Mouse (Mus musculus) stomach, embryonic 15.5 days (tissue): ENCODE results near the gene Rps11. TPM values are rescaled to one million over a fixed set of nuclear protein-coding genes. Genes with fewer than 3 reads are reported as not detected.
"Not testable (repeated sequence)": the region's sequence is repeated elsewhere in the genome, so short reads cannot be mapped to it uniquely, and the experiment has no call there.

Experiments used
- ATAC-seq: fragments of 200-750 bp; cut with Nextera tagmentation; 2 replicates; pipeline ENCODE4 v1.8.0; 2017; ENCODE audit warnings: low read depth, moderate number of reproducible peaks, moderate TSS enrichment; ENCODE audit not compliant: insufficient read depth, low FRiP score
- H3K27ac ChIP-seq: fragments of 300-500 bp; sonication (generic); 2 replicates; pipeline ENCODE4 v1.5.1; 2015; ENCODE audit warnings: mild to moderate bottlenecking, inconsistent platforms
- H3K27me3 ChIP-seq: fragments of 300-500 bp; sonication (generic); replicated peaks from 2 replicates; pipeline ENCODE4 v1.6.1; 2015; ENCODE audit warnings: inconsistent platforms
- H3K36me3 ChIP-seq: fragments of 300-500 bp; sonication (generic); 2 replicates; pipeline ENCODE4 v1.6.1; 2015; ENCODE audit warnings: inconsistent platforms
- H3K4me1 ChIP-seq: fragments of 300-500 bp; sonication (generic); 2 replicates; pipeline ENCODE4 v1.6.1; 2015; ENCODE audit warnings: inconsistent platforms
- H3K4me2 ChIP-seq: fragments of 300-500 bp; sonication (generic); 2 replicates; pipeline ENCODE4 v1.6.1; 2015; ENCODE audit warnings: mild to moderate bottlenecking, inconsistent platforms
- H3K4me3 ChIP-seq: fragments of 300-500 bp; sonication (generic); replicated peaks from 2 replicates; pipeline ENCODE4 v1.5.1; 2015; ENCODE audit warnings: inconsistent platforms
- H3K9ac ChIP-seq: fragments of 300-500 bp; sonication (generic); 2 replicates; pipeline ENCODE4 v1.6.1; 2015; ENCODE audit warnings: inconsistent platforms
- H3K9me3 ChIP-seq: fragments of 300-500 bp; sonication (generic); 2 replicates; pipeline ENCODE4 v1.6.1; 2016; ENCODE audit warnings: inconsistent platforms
- WGBS: fragments of 180-500 bp; shearing (Covaris S2); methylation state at CpG from one replicate; pipeline ENCODE4 v1.1.7; 2015; 5-methylcytosine and 5-hydroxymethylcytosine counted together
- polyA plus RNA-seq: library from polyadenylated mRNA; unstranded; fragments of >200 nt; fragmentation: Nextera tagmentation; extraction: Ambion mirVana; gene quantifications from 2 replicates; pipeline ENCODE4 v1.2.1, GENCODE M21; 2015

The Rps11 gene
- polyA plus RNA-seq, 1 experiment from 2014 or later: 1,420 TPM

DNA sequence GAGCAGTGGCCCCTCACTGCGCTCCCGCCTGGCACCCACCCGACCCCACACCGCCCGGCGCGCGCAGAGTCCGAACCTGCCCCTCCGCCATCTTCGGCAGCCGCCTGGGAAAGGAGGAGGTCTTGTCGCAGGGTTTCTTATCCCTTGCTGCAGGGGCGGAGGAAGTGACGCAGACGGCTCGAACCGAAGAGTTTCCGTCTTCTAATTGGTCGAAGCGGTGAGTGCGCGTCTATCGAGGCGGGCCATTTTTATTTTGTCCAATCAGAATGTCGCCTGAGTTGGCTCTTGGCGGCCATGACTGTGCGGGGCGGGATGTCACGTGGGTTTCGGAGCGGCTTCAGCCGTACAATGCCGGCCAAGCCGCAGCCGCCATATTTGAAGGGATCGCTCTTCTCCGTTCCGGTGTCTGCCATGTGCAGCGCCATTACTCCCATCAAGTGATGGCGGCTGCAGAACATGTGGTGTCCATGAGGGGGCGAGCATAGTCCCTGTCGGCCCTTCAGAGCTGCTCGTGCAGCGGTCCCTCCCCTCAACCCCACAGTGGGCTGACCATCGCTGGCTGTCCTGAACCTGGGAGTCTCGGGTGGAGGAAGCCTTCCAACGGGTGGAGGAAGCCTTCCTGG, 4.5 kb upstream of the Rps11 start, which contains the start of gene Rpl13a:
Gene Rpl13a, minus strand, starts transcription at position 138 of the 623 bp plus-strand sequence.
- peaks cover 36% of the 10 kb centered on the region for H3K4me1 ChIP-seq
- peak; percentile 92 for ATAC-seq
- peak within 1 kb of the TSS; percentile 94 for H3K9ac ChIP-seq
- WGBS: under 1% methylated on average over 48 of the region's 48 CpGs
- H3K36me3 ChIP-seq: peaks cover 26% of the 10 kb centered on the region
- no peaks in the 10 kb centered on the region for H3K27me3 ChIP-seq
- peak within 1 kb of the TSS; percentile 74 for H3K4me3 ChIP-seq
- no peaks in the 10 kb centered on the region for H3K9me3 ChIP-seq
- H3K27ac ChIP-seq: peak within 1 kb of the TSS; percentile 90
- peak within 1 kb of the TSS; percentile 77 for H3K4me2 ChIP-seq

GRCm38 (mm10) chr7:45127700-45128224, 3.5 kb upstream of the Rps11 start:
- no peaks in the 10 kb centered on the region for H3K9me3 ChIP-seq
- peak overlapping the region; percentile 94 for H3K9ac ChIP-seq
- peak overlapping the region; percentile 74 for H3K4me3 ChIP-seq
- peaks cover 31% of the 10 kb centered on the region for H3K36me3 ChIP-seq
- H3K4me2 ChIP-seq: peak overlapping the region; percentile 77
- H3K27ac ChIP-seq: peak overlapping the region; percentile 90
- no peak for ATAC-seq
- peaks cover 44% of the 10 kb centered on the region for H3K4me1 ChIP-seq
- no peaks in the 10 kb centered on the region for H3K27me3 ChIP-seq
- WGBS: under 1% methylated on average over 6 of the region's 6 CpGs

- H3K4me2 ChIP-seq: peak overlapping the region; percentile 77
- peak overlapping the region; percentile 94 for H3K9ac ChIP-seq
- no peaks in the 10 kb centered on the region for H3K27me3 ChIP-seq
- no peaks in the 10 kb centered on the region for H3K9me3 ChIP-seq
- H3K36me3 ChIP-seq: peaks cover 37% of the 10 kb centered on the region
- H3K4me3 ChIP-seq: peak overlapping the region; percentile 74
- no peak for ATAC-seq
- H3K27ac ChIP-seq: peak overlapping the region; percentile 90
- peaks cover 49% of the 10 kb centered on the region for H3K4me1 ChIP-seq
- 37% methylated on average over 21 of the region's 21 CpGs for WGBS
Measured at GRCm38 (mm10) chr7:45126844-45127699, 2.8 kb upstream of the Rps11 start.

- Histone ChIP-seq H3K4me3 (peak overlapping the region; percentile 74), H3K4me1 (peaks cover 57% of the 10 kb centered on the region), H3K36me3 (peaks cover 44% of the 10 kb centered on the region), H3K9me3 (no peaks in the 10 kb centered on the region), H3K27ac (peak overlapping the region; percentile 90), H3K27me3 (no peaks in the 10 kb centered on the region), H3K4me2 (peak overlapping the region; percentile 77), H3K9ac (peak overlapping the region; percentile 94)
- 74% methylated on average over 17 of the region's 17 CpGs for WGBS
- no peak for ATAC-seq
Measured at GRCm38 (mm10) chr7:45126147-45126843, 2.1 kb upstream of the Rps11 start.

DNA sequence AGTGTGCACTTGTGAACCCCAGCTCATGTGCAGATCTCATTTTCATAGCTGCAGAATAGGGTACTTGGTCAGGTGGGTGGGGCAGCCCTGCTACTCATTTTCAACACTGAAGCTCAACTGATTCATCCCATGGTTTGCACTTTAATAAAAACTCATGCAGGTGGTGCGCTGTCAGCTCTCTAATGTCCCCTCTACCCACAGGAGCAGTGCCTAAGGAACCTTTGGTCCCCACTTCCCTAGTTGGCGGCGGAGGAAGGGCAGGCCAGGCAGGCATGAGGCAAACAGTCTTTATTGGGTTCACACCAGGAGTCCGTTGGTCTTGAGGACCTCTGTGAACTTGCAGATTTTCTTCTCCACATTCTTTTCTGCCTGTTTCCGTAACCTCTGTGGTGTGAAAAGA, 1.4 kb upstream of the Rps11 start:
- H3K9me3 ChIP-seq, ATAC-seq, H3K9ac ChIP-seq, H3K4me3 ChIP-seq, H3K27me3 ChIP-seq: not testable (repeated sequence)
- peak overlapping the region; percentile 50 for H3K4me2 ChIP-seq
- H3K27ac ChIP-seq: peak overlapping the region; percentile 90
- 70% methylated on average over 5 of the region's 5 CpGs for WGBS
- H3K36me3 ChIP-seq: peaks cover 50% of the 10 kb centered on the region
- peaks cover 57% of the 10 kb centered on the region for H3K4me1 ChIP-seq

DNA sequence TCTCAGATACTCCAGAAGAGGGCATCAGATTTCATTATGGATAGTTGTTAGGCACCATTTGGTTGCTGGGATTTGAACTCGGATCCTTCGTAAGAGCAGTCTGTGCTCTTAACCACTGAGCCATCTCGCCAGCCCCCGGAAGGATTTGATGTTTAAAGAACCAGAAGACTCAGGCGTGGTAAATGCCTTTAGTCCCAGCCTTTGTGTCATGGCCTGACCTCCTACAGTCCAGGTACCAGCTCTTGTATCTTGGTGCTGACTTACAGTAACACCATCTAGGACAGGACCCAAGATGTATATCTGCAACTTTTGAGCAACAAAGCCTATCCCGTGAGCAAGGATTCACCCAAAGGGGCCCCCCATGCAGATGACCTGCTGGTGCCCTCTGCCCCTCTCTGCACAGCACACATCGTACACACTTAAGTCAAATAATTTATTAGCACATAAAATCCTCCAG, 933 bp upstream of the Rps11 start:
- no peak overlapping the region for H3K9ac ChIP-seq
- ATAC-seq: no peak
- peaks cover 54% of the 10 kb centered on the region for H3K36me3 ChIP-seq
- peak overlapping the region; percentile 88 for H3K27ac ChIP-seq
- peaks cover 57% of the 10 kb centered on the region for H3K4me1 ChIP-seq
- peak overlapping the region; percentile 96; the same call in 1 of the 2 replicates for H3K4me3 ChIP-seq
- no peaks in the 10 kb centered on the region for H3K27me3 ChIP-seq
- WGBS: 22% methylated on average over 7 of the region's 7 CpGs
- peak overlapping the region; percentile 50; the same call in 1 of the 2 replicates for H3K4me2 ChIP-seq
- no peaks in the 10 kb centered on the region for H3K9me3 ChIP-seq

DNA sequence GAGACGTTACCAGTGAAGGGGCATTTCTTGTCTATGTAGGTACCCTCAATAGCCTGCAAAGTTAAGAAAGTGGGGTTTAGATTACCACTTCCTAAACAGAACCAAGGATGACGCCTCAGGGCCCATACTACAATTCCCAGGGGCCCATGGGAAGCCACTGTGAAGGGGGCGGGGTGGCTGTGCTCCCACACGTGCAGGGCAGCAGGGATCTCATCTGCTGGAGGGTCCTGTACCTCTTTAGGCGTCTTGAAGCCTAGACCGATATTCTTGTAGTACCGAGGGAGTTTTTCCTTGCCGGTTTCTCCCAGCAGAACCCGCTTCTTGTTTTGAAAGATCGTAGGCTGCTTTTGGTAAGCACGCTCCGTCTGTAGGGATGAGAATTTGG, 1.1 kb downstream of the Rps11 start:
- Histone ChIP-seq H3K9ac (peak overlapping the region; percentile 98), H3K27me3 (no peaks in the 10 kb centered on the region), H3K4me1 (peaks cover 47% of the 10 kb centered on the region), H3K27ac (peak overlapping the region; percentile 87), H3K9me3 (no peaks in the 10 kb centered on the region), H3K4me3 (peak overlapping the region; percentile 96), H3K4me2 (peak overlapping the region; percentile 81), H3K36me3 (peaks cover 61% of the 10 kb centered on the region)
- 15% methylated on average over 12 of the region's 12 CpGs for WGBS
- ATAC-seq: no peak

GRCm38 (mm10) chr7:45122561-45123185, 1.6 kb downstream of the Rps11 start:
- H3K27ac ChIP-seq: peak overlapping the region; percentile 87; the same call in 1 of the 2 replicates
- H3K36me3 ChIP-seq: peaks cover 61% of the 10 kb centered on the region
- H3K4me3 ChIP-seq: peak overlapping the region; percentile 96
- H3K9me3 ChIP-seq: no peaks in the 10 kb centered on the region
- 76% methylated on average over 15 of the region's 15 CpGs for WGBS
- no peaks in the 10 kb centered on the region for H3K27me3 ChIP-seq
- H3K9ac ChIP-seq: peak overlapping the region; percentile 98
- peaks cover 46% of the 10 kb centered on the region for H3K4me1 ChIP-seq
- ATAC-seq: no peak
- H3K4me2 ChIP-seq: peak overlapping the region; percentile 81

- Histone ChIP-seq H3K9ac (no peak overlapping the region; the same call in 1 of the 2 replicates), H3K9me3 (no peaks in the 10 kb centered on the region), H3K36me3 (peaks cover 58% of the 10 kb centered on the region), H3K4me3 (no peak overlapping the region), H3K4me1 (peaks cover 39% of the 10 kb centered on the region), H3K27ac (0 out of 2 replicates have a peak overlapping the region, but pooled peaks have one; percentile 41), H3K4me2 (peak overlapping the region; percentile 14), H3K27me3 (no peaks in the 10 kb centered on the region)
- no peak for ATAC-seq
Measured at GRCm38 (mm10) chr7:45121966-45122365, 2.3 kb downstream of the Rps11 start.

- Histone ChIP-seq H3K4me3 (no peak overlapping the region), H3K27me3 (no peaks in the 10 kb centered on the region), H3K9ac (no peak overlapping the region), H3K36me3 (peaks cover 52% of the 10 kb centered on the region), H3K4me1 (peaks cover 34% of the 10 kb centered on the region), H3K9me3 (no peaks in the 10 kb centered on the region), H3K4me2 (peak overlapping the region; percentile 14), H3K27ac (0 out of 2 replicates have a peak overlapping the region, but pooled peaks have one; percentile 41)
- WGBS: 36% methylated on average over 8 of the region's 8 CpGs
- no peak for ATAC-seq
Measured at GRCm38 (mm10) chr7:45121404-45121803, 2.8 kb downstream of the Rps11 start.
